Mouse (Mus musculus) neural tube, embryonic 15.5 days (tissue): ENCODE data around the gene Terf2ip. TPM values are rescaled to one million over a fixed set of nuclear protein-coding genes. Genes with fewer than 3 reads are reported as not detected.

Experiments
- ATAC-seq: fragments of 200-750 bp; cut with Nextera tagmentation; 2 replicates; pipeline ENCODE4 v1.8.0; 2017; ENCODE audit warnings: mild to moderate bottlenecking, moderate TSS enrichment, moderate library complexity; ENCODE audit not compliant: low FRiP score
- H3K27ac ChIP-seq: fragments of 300-500 bp; sonication (generic); replicated peaks from 2 replicates; pipeline ENCODE4 v1.5.1; 2015; ENCODE audit warnings: mild to moderate bottlenecking, inconsistent platforms
- H3K27me3 ChIP-seq: fragments of 300-500 bp; sonication (generic); replicated peaks from 2 replicates; pipeline ENCODE4 v1.6.1; 2015; ENCODE audit warnings: inconsistent platforms
- H3K36me3 ChIP-seq: fragments of 300-500 bp; sonication (generic); 2 replicates; pipeline ENCODE4 v1.6.1; 2015; ENCODE audit warnings: inconsistent platforms
- H3K4me1 ChIP-seq: fragments of 300-500 bp; sonication (generic); 2 replicates; pipeline ENCODE4 v1.6.1; 2015; ENCODE audit warnings: inconsistent platforms
- H3K4me2 ChIP-seq: fragments of 300-500 bp; sonication (generic); 2 replicates; pipeline ENCODE4 v1.6.1; 2015; ENCODE audit warnings: inconsistent platforms, mild to moderate bottlenecking, moderate library complexity
- H3K4me3 ChIP-seq: fragments of 300-500 bp; sonication (generic); replicated peaks from 2 replicates; pipeline ENCODE4 v1.5.1; 2015; ENCODE audit warnings: mild to moderate bottlenecking, inconsistent platforms
- H3K9ac ChIP-seq: fragments of 300-500 bp; sonication (generic); replicated peaks from 2 replicates; pipeline ENCODE4 v1.6.1; 2015; ENCODE audit warnings: mild to moderate bottlenecking, inconsistent platforms
- H3K9me3 ChIP-seq: fragments of 300-500 bp; sonication (generic); replicated peaks from 2 replicates; pipeline ENCODE4 v1.6.1; 2016; ENCODE audit warnings: inconsistent platforms
- WGBS: fragments of 180-500 bp; shearing (Covaris S2); methylation state at CpG from one replicate; pipeline ENCODE4 v1.1.7; 2015; ENCODE audit warnings: mixed read lengths; 5-methylcytosine and 5-hydroxymethylcytosine counted together
- polyA plus RNA-seq: library from polyadenylated mRNA; unstranded; fragments of >200 nt; fragmentation: Nextera tagmentation; extraction: Ambion mirVana; gene quantifications from 2 replicates; pipeline ENCODE4 v1.2.1, GENCODE M21; 2015

Gene Terf2ip
- polyA plus RNA-seq = 61.3 and 64.9 TPM in 2 replicates

- H3K4me2 ChIP-seq = peak within 1 kb of the TSS; percentile 88
- ATAC-seq = peak; percentile 92
- H3K27ac ChIP-seq = peak within 1 kb of the TSS; percentile 88
- peak within 1 kb of the TSS; percentile 99 for H3K4me3 ChIP-seq
- no peaks in the 10 kb centered on the region for H3K27me3 ChIP-seq
- no peaks in the 10 kb centered on the region for H3K9me3 ChIP-seq
- H3K36me3 ChIP-seq = peaks cover 12% of the 10 kb centered on the region
- H3K4me1 ChIP-seq = peaks cover 26% of the 10 kb centered on the region
- under 1% methylated on average over 61 of the region's 61 CpGs for WGBS
- peak within 1 kb of the TSS; percentile 92 for H3K9ac ChIP-seq
Observed at GRCm38 (mm10) chr8:112010997-112011815, at the start of gene Terf2ip, which contains the start of gene Kars. Gene Terf2ip, plus strand, starts transcription at chr8:112011398. Gene Kars, minus strand, starts transcription at chr8:112011323.

DNA sequence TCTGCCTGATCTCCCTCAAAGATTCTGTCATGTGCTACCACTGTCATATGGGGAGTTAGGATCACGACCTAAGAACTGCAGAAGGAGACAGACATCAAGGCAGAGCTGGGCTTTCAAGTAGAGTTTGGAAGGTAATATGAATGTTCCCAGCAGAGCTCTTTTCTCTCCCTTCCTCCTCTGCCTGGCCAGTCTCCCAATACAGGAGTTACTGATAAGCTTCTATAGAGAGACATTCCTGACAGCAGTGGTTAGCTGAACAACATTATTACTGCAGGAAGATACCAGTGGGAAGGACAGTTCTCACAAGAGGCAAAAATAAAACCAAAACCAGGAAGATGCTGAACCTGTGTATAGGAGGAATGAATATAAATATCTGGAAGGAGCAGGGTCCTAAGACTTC, 48.6 kb upstream of the Terf2ip start:
- no peak for ATAC-seq
- H3K27ac ChIP-seq = no peak overlapping the region
- H3K9me3 ChIP-seq = no peaks in the 10 kb centered on the region
- no peak overlapping the region for H3K4me3 ChIP-seq
- no peak overlapping the region for H3K4me2 ChIP-seq
- 78% methylated on average over 1 of the region's 1 CpGs for WGBS
- H3K9ac ChIP-seq = no peak overlapping the region
- no peaks in the 10 kb centered on the region for H3K27me3 ChIP-seq
- no peaks in the 10 kb centered on the region for H3K4me1 ChIP-seq
- H3K36me3 ChIP-seq = peaks cover 6% of the 10 kb centered on the region; the same call in 1 of the 2 replicates

GRCm38 (mm10) chr8:111963091-111963490, 48.1 kb upstream of the Terf2ip start:
- H3K9ac ChIP-seq = no peak overlapping the region
- H3K36me3 ChIP-seq = peaks cover 4% of the 10 kb centered on the region; the same call in 1 of the 2 replicates
- H3K4me2 ChIP-seq = no peak overlapping the region
- H3K4me1 ChIP-seq = no peaks in the 10 kb centered on the region
- WGBS = 68% methylated on average over 10 of the region's 10 CpGs
- no peaks in the 10 kb centered on the region for H3K27me3 ChIP-seq
- no peak overlapping the region for H3K27ac ChIP-seq
- H3K4me3 ChIP-seq = no peak overlapping the region
- H3K9me3 ChIP-seq = no peaks in the 10 kb centered on the region
- no peak for ATAC-seq

DNA sequence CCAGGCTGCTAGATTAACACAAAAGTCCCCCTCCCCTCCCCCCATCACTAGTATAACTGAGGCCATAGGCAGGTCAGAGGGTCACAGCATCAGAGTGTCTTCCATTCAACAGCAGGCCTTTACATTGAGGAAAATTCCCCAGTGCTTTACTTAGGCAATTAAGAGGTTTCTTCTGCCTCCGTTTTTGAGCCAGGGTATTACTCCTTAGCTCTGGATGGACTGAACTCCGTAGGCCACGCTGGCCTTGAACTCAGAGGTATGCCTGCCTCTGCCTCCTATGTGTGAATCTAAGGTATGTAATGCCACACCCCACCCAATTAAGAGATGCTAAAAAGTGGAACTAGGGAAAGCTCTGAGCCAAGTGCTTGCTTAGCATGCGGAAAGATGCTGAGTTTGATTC, 47.7 kb upstream of the Terf2ip start:
- 82% methylated on average over 4 of the region's 4 CpGs for WGBS

GRCm38 (mm10) chr8:111964351-111964750, 46.8 kb upstream of the Terf2ip start:
- no peak for ATAC-seq

More for the DNA sequence above, 47.7 kb upstream of the Terf2ip start:
- Histone ChIP-seq H3K36me3 (no peaks in the 10 kb centered on the region; the same call in 1 of the 2 replicates), H3K9me3 (no peaks in the 10 kb centered on the region), H3K9ac (no peak overlapping the region), H3K27me3 (no peaks in the 10 kb centered on the region), H3K4me2 (no peak overlapping the region), H3K4me3 (no peak overlapping the region), H3K4me1 (no peaks in the 10 kb centered on the region), H3K27ac (no peak overlapping the region)
- ATAC-seq = no peak

DNA sequence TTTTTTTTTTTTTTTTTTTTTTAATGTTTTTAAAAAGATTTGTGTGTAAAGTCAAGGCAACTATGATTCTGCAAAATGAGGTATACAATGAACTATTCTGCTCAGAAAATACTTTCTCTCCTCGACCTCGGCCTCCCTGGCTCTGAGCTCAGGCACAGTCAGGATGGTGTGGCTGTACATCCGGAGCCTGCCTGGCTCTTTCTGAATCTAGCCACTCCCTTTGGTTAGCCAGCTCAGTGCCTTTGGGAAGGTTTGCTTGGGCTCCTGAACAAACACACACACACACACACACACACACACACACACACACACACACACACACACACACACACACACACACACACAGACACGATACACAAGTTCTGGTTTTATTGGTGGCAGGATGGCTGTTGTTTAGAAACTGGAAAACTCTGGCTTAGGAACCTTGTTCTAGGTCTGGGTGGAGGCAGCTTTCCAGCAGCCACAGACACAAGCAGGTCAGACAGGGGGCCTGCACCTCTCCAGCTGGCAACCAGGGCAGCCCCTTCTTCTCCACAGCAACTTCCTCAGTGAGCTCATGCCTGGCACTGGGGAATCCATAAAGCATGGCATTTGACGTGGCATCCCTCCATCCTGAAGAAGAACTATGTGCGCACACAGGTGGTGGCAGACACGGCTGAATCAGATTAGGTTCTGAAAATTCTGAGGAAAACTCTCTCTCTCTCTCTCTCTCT, 46.2 kb upstream of the Terf2ip start:
- WGBS = 76% methylated on average over 7 of the region's 7 CpGs

More at GRCm38 (mm10) chr8:111964351-111964750, 46.8 kb upstream of the Terf2ip start:
- 70% methylated on average over 5 of the region's 5 CpGs for WGBS
- no peak overlapping the region for H3K9ac ChIP-seq
- no peak overlapping the region for H3K27ac ChIP-seq
- H3K4me2 ChIP-seq = no peak overlapping the region
- H3K4me1 ChIP-seq = no peaks in the 10 kb centered on the region
- no peaks in the 10 kb centered on the region for H3K27me3 ChIP-seq
- no peaks in the 10 kb centered on the region for H3K9me3 ChIP-seq
- H3K4me3 ChIP-seq = no peak overlapping the region
- H3K36me3 ChIP-seq = no peaks in the 10 kb centered on the region

GRCm38 (mm10) chr8:111967246-111967870, 43.8 kb upstream of the Terf2ip start:
- no peaks in the 10 kb centered on the region for H3K27me3 ChIP-seq
- WGBS = 86% methylated on average over 5 of the region's 5 CpGs
- H3K4me3 ChIP-seq = no peak overlapping the region
- H3K4me2 ChIP-seq = no peak overlapping the region
- no peaks in the 10 kb centered on the region for H3K9me3 ChIP-seq
- H3K27ac ChIP-seq = no peak overlapping the region
- H3K36me3 ChIP-seq = 0 out of 2 replicates have a peak, but pooled peaks cover 8% of the 10 kb centered on the region
- no peak overlapping the region for H3K9ac ChIP-seq
- ATAC-seq = no peak
- H3K4me1 ChIP-seq = no peaks in the 10 kb centered on the region

More for the DNA sequence above, 46.2 kb upstream of the Terf2ip start:
- ATAC-seq = no peak
- Histone ChIP-seq H3K4me2 (no peak overlapping the region), H3K27ac (no peak overlapping the region), H3K9ac (no peak overlapping the region), H3K36me3 (no peaks in the 10 kb centered on the region), H3K4me1 (no peaks in the 10 kb centered on the region), H3K9me3 (no peaks in the 10 kb centered on the region), H3K27me3 (no peaks in the 10 kb centered on the region), H3K4me3 (no peak overlapping the region)

DNA sequence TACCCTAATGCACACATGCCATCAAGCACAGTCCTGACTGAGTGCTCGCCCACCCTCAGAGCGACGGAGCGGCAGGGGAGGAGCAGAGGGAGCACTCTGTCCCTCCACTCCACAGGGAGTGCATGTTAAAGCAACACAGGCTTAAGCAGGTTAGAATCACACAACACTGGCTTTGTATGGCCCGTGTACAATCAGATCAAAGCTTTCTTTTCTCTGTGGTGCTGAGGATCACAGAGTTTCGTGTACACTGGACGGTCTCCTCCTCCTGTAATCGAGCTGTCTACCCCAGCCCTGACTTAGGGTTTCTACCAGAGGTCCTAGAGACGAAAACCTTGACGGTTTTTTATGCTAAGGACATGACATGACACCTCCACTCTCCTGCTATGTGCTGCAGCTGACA, 42.7 kb upstream of the Terf2ip start:
- 87% methylated on average over 10 of the region's 10 CpGs for WGBS
- H3K4me2 ChIP-seq = no peak overlapping the region
- no peak overlapping the region for H3K27ac ChIP-seq
- H3K9ac ChIP-seq = no peak overlapping the region
- ATAC-seq = no peak
- no peak overlapping the region for H3K4me3 ChIP-seq
- no peaks in the 10 kb centered on the region for H3K4me1 ChIP-seq
- peaks cover 13% of the 10 kb centered on the region; the same call in 1 of the 2 replicates for H3K36me3 ChIP-seq
- no peaks in the 10 kb centered on the region for H3K27me3 ChIP-seq
- no peaks in the 10 kb centered on the region for H3K9me3 ChIP-seq

DNA sequence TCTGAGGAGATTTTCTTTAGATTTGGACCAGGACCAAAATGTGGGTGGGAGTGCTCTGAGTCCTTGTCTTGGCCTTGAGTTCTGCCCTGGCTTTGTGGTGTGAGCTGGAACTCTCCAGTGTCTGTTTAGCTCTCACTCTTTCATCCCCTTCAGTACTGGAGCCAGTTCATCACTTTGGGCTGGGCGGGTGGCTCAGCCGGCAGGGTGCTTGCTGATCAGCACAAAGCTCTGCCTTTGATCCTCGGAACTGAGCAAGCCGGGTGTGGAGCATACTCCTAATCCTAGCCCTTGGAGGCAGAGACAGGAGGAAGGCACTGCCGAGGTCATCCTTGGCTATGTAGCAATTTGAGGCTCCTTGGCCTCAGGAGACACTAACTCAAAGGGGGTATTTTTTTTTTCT, 42.2 kb upstream of the Terf2ip start:
- Histone ChIP-seq H3K9ac (no peak overlapping the region), H3K36me3 (peaks cover 15% of the 10 kb centered on the region; the same call in 1 of the 2 replicates), H3K27me3 (no peaks in the 10 kb centered on the region), H3K27ac (no peak overlapping the region), H3K4me1 (no peaks in the 10 kb centered on the region), H3K4me3 (no peak overlapping the region), H3K4me2 (no peak overlapping the region), H3K9me3 (no peaks in the 10 kb centered on the region)
- WGBS = 36% methylated on average over 5 of the region's 5 CpGs
- no peak for ATAC-seq

GRCm38 (mm10) chr8:111974138-111974537, 37.1 kb upstream of the Terf2ip start:
- Histone ChIP-seq H3K27me3 (no peaks in the 10 kb centered on the region), H3K4me3 (no peak overlapping the region), H3K9ac (no peak overlapping the region), H3K9me3 (no peaks in the 10 kb centered on the region), H3K4me1 (no peaks in the 10 kb centered on the region; the same call in 1 of the 2 replicates), H3K36me3 (peaks cover 30% of the 10 kb centered on the region), H3K4me2 (no peak overlapping the region), H3K27ac (no peak overlapping the region)
- WGBS = 96% methylated on average over 12 of the region's 12 CpGs
- ATAC-seq = no peak

DNA sequence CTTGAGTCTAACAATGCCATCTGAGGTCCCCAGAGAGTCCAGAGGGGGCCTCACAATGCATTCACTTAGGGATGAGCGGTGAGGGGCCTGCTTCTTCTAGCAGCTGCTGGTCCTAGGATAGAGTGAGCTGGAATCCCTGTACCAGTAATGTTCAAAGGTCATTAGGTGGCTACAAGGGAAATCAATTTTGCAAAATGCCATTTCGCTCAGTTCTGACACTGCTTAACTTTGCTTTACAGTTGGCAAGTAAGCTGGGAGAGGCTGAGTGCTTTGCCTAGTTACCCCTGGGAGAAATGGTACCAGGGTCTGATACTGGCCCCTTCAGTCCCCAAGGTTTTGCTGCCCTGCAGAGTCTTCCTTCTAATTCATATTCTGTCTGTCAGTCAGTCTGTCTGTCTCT, 35.5 kb upstream of the Terf2ip start:
- no peaks in the 10 kb centered on the region for H3K27me3 ChIP-seq
- H3K4me3 ChIP-seq = no peak overlapping the region
- H3K36me3 ChIP-seq = peaks cover 30% of the 10 kb centered on the region
- no peak overlapping the region for H3K9ac ChIP-seq
- no peak overlapping the region for H3K4me2 ChIP-seq
- 91% methylated on average over 2 of the region's 2 CpGs for WGBS
- ATAC-seq = no peak
- no peaks in the 10 kb centered on the region; the same call in 1 of the 2 replicates for H3K4me1 ChIP-seq
- no peaks in the 10 kb centered on the region for H3K9me3 ChIP-seq
- H3K27ac ChIP-seq = no peak overlapping the region
